8 mouse cellular contexts compared by ENCODE assay signal in genomic region chr2:25271827-25272511, GRCm38 (mm10). TPM values are rescaled to one million over a fixed set of nuclear protein-coding genes. Genes with fewer than 3 reads are reported as not detected.
DNase-seq lines count a peak whose midpoint lies in the region; ATAC-seq lines count a peak whose summit lies in the region.

Ssna1 (minus strand) TSS chr2:25272438.
Anapc2 (plus strand) TSS chr2:25272478.

- peak; percentile 99 for DNase-seq in B cell, adult 2 months
- peak; percentile 99 for DNase-seq in brain, adult 2 months (ENCODE audit: low read depth, low spot score)
- DNase-seq in heart, embryonic 10.5 days (ENCODE audit: low spot score), result peak; percentile 99
- DNase-seq in liver, result peak; percentile 98
- DNase-seq in spleen, postnatal 4 days (ENCODE audit: low spot score in 2 of 2), result peak; percentile 98 to 99

- peaks cover 31% of the 10 kb centered on the region for H3K4me1 ChIP-seq in heart, embryonic 10.5 days
- peaks cover 36% of the 10 kb centered on the region for H3K4me1 ChIP-seq in kidney, embryonic 15.5 days

- H3K27me3 ChIP-seq in heart, embryonic 10.5 days (ENCODE audit: insufficient read depth, poor library complexity, severe bottlenecking), result no peaks in the 10 kb centered on the region
- no peaks in the 10 kb centered on the region for H3K27me3 ChIP-seq in kidney, embryonic 15.5 days

- ATAC-seq in erythroblast, adult 5-6 weeks (replicated peaks; ENCODE audit: low FRiP score, poor library complexity, severe bottlenecking), result peak; percentile 89
- peak; percentile 97 for ATAC-seq in kidney, embryonic 15.5 days (replicated peaks; ENCODE audit: low FRiP score)
- peak; percentile 94 for ATAC-seq in monocyte, adult 5-6 weeks (replicated peaks; ENCODE audit: insufficient number of reproducible peaks, low FRiP score, low TSS enrichment, poor library complexity, severe bottlenecking)

- peak within 1 kb of the TSS; percentile 87 for H3K9ac ChIP-seq in kidney, embryonic 15.5 days

- H3K4me2 ChIP-seq in kidney, embryonic 15.5 days, result peak within 1 kb of the TSS; percentile 93

- H3K9me3 ChIP-seq in heart, embryonic 10.5 days, result no peaks in the 10 kb centered on the region
- no peaks in the 10 kb centered on the region for H3K9me3 ChIP-seq in kidney, embryonic 15.5 days (replicated peaks)

- H3K36me3 ChIP-seq in heart, embryonic 10.5 days, result peaks cover 74% of the 10 kb centered on the region
- peaks cover 61% of the 10 kb centered on the region for H3K36me3 ChIP-seq in kidney, embryonic 15.5 days

- WGBS in heart, embryonic 10.5 days, result under 1% methylated on average over 55 of the region's 55 CpGs
- under 1% methylated on average over 55 of the region's 55 CpGs for WGBS in kidney, embryonic 15.5 days

- H3K4me3 ChIP-seq in heart, embryonic 10.5 days, result peak within 1 kb of the TSS; percentile 91
- peak within 1 kb of the TSS; percentile 73 for H3K4me3 ChIP-seq in kidney, embryonic 15.5 days (replicated peaks)

- peak within 1 kb of the TSS; percentile 92 for H3K27ac ChIP-seq in heart, embryonic 10.5 days
- H3K27ac ChIP-seq in kidney, embryonic 15.5 days, result peak within 1 kb of the TSS; percentile 85

RNA-seq across cellular contexts. Expression of gene Ssna1, which starts in this region (rescaled TPM):
- 36.5 and 67.5 TPM in 2 replicates for total RNA-seq in erythroblast, adult 5-6 weeks (2015; ENCODE audit: low replicate concordance)
- total RNA-seq in erythroblast, adult 5-6 weeks (2017; ENCODE audit: low replicate concordance), result 9.9 and 24.8 TPM in 2 replicates
- 164 and 199 TPM in 2 replicates for polyA plus RNA-seq in heart, embryonic 10.5 days (2016; fragmentation: Nextera tagmentation; extraction: Ambion mirVana)
- polyA plus RNA-seq in kidney, embryonic 15.5 days (2015; fragmentation: Nextera tagmentation; extraction: Ambion mirVana), result 204 and 207 TPM in 2 replicates
- total RNA-seq in monocyte, adult 5-6 weeks (2017), result 31.8 to 50.4 TPM (median 32.4 TPM) in 3 replicates

RNA-seq across cellular contexts. Expression of gene Anapc2, which starts in this region (rescaled TPM):
- total RNA-seq in erythroblast, adult 5-6 weeks (2015; ENCODE audit: low replicate concordance), result 8.4 and 12.9 TPM in 2 replicates
- total RNA-seq in erythroblast, adult 5-6 weeks (2017; ENCODE audit: low replicate concordance), result 9.2 and 18.7 TPM in 2 replicates
- 101 and 113 TPM in 2 replicates for polyA plus RNA-seq in heart, embryonic 10.5 days (2016; fragmentation: Nextera tagmentation; extraction: Ambion mirVana)
- 123 and 129 TPM in 2 replicates for polyA plus RNA-seq in kidney, embryonic 15.5 days (2015; fragmentation: Nextera tagmentation; extraction: Ambion mirVana)
- 42.6 to 64.9 TPM (median 43.8 TPM) in 3 replicates for total RNA-seq in monocyte, adult 5-6 weeks (2017)

Comparison
In these comparisons a context has a peak if more than half of its experiments do, and no peak if none do; other contexts are left out.
1. Peak in every context shown above with its lines: DNase-seq, ATAC-seq, H3K4me3 ChIP-seq and H3K27ac ChIP-seq.